Mouse (Mus musculus): Measurements from ENCODE around the gene Ipo5.
A peak's percentile ranks its signal among the peaks of the same experiment; 100 is the strongest.

The Ipo5 gene

DNA sequence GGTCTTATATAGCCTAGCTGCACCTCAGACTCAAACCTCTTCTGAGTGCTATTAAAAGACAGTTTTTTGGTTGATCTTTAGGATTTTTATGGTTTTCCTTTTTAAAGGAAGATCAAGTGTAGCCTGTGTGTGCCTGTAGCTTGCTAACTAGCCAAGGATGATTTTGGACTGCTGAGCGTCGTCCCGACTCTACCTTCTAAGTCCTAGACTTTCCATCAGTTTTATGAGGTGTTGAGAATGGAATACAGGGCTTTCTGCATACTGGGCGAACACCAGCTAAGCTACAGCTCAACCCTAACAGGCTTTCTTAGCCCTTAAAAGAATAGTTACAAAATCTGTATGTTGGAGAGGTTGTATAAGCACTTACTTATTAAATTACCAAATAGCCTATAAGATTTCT, 13.0 kb downstream of the Ipo5 start:
- no peak for DNase-seq (ENCODE audit: low read depth)

DNA sequence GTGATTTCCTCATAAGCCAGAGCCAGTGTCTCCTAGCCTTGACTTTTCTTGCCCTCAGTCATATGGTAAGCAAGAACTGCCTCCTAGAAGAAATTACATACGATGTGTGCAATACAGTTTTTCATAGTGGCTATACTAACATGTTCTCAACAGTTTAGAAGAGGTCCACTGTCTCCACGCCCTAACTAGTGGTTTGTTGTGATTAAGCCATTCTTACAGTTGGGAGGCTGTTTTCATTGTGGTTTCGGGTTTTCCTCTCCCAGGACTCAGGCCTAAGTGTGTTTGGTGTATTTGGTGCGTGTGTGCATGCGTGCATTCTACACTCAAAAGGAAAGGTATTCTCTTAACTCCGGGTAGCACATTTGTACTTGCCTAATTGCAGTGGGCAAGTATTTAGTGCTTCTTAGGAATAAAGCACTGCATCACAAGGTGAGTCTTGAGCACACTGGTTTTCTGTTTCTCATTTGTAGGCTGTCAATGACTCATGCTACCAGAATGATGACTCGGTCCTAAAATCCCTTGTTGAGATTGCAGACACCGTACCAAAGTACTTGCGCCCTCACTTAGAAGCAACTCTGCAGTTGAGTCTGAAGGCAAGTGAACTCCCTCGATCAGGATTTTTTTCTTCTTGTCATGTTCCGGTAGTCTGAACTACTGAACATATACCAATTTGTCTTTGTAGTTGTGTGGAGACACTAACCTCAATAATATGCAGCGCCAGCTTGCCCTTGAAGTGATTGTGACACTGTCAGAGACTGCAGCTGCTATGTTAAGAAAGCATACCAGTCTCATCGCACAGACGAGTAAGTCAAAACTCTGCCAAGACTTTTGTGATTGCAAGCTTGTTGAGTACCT, 14.9 kb downstream of the Ipo5 start:
- no peak for DNase-seq (ENCODE audit: low read depth)

DNA sequence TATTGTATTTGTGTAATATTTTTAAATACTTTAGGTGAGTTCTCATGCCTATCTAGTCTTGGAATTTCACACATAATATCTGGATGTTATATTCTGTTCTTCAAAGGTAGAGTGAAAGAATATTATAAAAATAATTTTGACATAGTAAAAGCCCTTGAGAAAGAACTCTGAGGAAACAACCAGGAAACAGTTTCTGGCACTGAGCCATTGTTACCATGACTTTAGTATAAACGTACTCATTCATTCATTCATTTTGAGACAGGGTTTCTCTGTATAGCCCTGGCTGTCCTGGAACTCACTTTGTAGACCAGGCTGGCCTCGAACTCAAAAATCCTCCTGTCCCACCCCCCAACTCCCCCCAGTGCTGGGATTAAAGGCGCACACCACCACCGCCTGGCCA, 20.2 kb downstream of the Ipo5 start:
- DNase-seq (ENCODE audit: low read depth) = no peak

DNA sequence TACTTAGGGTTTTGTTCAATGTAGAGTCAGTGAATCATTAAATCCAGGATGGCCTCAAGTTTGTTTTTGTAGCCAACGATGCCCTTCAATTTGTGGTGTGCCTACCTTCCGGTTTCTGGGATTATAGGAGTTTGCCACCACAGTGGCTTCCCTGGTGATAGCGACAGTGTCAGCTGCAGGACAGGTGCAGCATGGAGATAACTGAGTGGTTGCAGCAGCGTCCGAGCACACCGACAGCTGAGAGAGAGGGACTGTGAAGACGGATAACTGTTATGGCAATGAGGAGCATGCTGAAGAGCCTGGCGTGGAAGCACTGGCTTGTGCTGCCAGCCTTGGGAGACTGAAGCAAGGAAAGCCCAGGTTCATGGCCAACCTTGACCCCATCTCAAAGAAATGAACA, 22.6 kb downstream of the Ipo5 start:
- DNase-seq (ENCODE audit: low read depth) = no peak

DNA sequence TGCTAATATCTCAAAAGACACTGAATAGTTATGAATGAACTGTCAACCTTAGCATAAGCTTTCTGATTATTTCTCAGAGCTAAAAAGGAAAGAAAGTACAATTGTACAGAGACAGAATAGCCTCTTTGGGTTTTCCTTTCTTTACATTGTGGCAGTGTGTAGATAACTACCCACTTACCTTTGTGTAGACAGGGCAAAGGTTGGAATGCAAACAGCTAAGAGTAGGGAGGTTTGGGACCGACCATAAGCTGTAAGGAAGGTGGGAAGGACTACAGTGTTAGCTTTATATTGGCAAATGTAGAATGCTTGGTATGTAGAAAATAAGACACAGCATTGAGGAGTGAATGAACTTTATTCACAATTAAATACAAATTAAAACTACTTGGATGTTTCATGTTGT, 26.1 kb downstream of the Ipo5 start:
- DNase-seq (ENCODE audit: low read depth) = no peak

DNA sequence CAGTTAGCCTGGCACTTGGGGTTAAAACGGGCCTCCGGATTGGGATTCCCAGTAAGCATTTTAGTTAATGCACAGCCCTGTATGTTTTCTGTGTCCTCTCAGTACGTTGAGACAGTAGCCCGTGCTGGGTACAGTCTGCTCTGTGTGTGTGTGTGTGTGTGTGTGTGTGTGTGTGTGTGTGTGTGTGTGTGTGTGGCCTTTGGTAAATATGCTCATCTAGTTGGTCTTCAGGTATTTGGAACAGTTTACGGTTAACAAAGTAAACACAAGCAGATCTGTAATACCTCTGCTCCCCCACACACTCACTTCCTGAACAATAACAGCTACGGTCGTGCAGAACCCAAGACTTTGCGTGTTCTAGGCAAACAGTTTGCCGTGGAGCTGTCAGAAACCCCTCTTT, 31.8 kb downstream of the Ipo5 start:
- DNase-seq (ENCODE audit: low read depth) = no peak

DNA sequence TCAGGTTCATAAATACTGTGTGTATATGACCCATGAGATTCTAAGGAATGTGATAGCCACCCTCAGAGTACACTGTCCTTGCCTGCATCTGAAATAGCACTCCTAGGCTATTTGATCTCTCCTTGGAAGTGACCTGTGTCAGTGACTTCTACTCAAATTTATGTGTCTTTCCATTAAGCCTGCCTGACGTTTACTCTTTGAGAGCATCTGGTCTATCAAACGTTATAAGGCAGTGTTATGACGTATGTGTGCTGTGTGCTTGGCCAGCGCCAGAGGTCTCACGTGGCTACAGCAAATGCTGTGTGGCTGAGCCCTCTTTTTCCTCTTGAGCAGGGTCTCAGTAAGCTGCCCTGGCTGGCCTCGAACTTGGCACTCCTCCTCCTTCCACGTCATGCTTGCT, 34.1 kb downstream of the Ipo5 start:
- no peak for DNase-seq (ENCODE audit: low read depth)

DNA sequence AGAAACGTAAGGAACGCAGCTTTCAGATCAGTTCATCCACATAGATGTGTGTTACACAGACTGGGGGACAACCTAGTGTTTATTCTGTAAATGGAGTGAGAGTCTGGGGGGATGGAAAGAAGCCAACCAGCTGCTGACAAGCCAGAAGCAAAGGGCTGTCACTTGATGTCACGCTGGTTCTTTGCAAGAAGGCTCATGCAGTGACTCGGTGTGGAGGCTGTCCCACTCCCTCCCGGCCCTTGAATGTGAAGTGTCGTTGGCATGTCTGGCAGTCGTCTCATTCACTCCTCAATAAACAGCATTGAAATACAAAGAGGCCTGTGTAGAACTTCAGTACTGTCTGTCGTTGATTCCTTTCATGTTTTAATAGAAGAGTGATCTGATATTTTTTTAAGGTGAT, 36.1 kb downstream of the Ipo5 start:
- DNase-seq (ENCODE audit: low read depth) = no peak

DNA sequence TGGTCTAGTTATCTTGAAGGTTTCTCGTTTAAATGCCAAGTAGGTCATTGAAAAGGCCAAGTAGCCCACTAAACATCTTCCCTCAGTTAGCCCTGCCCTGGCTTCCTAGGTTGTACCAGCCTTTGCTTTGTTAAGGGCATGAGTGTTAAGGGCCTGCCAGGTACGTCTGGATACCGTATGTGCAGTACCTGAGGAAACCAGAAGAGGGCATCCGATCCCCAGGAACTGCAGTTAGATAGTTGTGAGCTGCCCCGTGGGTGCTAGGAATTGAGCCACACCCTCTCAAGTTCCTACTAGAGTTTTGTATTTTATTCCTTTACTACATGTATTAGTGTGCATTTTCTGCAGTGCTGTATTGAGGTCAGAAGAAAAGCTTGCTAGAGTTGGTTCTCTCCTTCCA, 38.0 kb downstream of the Ipo5 start:
- peak; percentile 34 for DNase-seq (ENCODE audit: low read depth)

DNA sequence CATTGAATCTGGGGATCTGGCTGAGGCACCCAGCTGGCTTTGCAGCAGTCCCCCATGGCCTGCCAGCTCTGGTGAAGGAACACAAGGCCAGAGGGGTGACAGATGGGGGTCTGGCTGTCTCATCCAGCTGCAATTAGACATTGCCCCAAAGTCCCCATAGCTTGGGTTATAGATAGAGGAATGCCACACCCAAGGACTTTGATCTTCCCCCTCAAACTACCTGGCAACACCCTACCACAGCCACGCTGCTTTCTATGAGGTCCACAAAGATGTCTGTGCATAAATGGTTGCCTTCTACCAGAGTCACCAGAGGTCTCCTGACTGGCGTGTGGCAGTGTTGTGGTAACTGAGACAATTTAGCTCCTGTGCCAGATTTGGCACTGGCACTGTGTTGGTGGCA, 39.0 kb downstream of the Ipo5 start:
- DNase-seq (ENCODE audit: low read depth) = no peak

DNA sequence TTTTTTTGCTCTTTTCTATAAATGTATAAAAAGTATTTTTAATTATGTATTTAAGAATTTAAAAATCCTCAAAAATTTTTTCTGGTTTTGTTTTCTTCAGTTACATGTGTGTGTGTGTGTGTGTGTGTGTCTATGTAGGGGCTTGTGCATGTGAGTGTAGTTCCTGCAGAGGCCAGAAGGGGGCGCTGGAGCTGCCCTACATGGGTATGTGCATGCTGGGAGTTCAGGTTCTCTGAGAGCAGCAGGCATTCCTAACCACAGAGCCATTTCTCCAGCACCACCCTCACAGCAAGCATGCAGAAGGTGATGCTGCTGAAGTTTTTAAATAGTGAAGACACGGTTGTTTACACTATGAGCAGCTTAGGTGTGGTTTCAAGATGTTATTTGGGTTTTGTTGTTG, 41.4 kb downstream of the Ipo5 start:
- DNase-seq (ENCODE audit: low read depth) = peak; percentile 34

DNA sequence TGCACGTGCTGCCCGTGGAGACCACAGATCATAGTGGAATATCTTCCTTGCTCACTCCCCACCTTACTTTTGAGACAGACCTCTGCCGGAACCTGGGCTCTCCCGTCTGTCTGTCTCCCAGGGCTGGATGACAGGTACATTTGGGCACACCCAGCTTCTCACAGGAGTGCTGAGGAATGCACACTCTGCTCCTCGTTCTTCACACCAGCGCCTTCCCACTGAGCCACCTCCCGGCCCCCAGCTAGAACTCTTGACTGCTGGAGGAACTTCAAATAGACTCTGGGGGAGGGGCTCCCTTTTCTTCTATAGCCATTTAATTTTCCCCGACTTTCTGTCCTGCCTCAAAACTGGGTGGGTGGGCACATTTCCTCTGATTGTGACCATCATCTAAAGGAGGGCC, 49.5 kb downstream of the Ipo5 start:
- DNase-seq (ENCODE audit: low read depth) = no peak

DNA sequence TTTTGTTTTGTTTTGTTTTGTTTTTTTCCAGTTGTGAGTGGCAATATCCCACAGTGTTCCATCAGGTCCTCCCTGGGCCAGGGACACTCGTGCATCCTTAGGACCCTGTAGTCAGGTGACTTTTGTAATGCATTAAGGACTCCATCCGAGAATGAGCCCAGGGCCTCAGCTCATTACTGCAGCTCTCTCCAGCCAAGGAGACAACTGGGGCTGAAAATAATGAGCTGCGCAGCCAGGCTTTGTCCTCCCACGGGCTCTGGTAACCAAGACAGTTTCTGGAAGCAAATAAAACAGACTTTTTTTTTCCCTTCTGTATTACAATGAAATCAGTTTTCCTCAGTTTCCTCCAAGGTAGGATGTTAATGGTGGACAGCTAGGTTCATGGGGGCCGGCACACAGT, 50.0 kb downstream of the Ipo5 start:
- no peak for DNase-seq (ENCODE audit: low read depth)

DNA sequence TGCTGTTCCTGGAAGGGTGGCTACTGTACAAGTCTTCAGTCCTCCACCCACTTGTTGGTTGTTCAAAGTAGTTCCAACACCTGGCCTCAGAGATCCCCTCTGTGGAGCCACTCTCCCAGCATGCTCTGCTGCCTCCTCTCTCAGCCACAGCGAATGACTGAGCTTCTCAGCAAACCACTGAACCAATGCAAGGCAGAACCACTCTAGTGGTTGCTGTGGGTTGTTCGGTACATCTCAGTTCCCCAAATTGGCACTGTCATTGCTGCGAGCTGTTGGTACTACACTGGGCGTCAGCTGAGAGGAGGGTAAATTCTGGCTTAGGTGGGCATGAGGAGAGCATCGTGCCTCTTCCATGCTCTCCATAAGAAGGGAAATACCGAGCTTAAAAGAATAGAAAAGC, 56.0 kb downstream of the Ipo5 start:
- no peak for DNase-seq (ENCODE audit: low read depth)

DNA sequence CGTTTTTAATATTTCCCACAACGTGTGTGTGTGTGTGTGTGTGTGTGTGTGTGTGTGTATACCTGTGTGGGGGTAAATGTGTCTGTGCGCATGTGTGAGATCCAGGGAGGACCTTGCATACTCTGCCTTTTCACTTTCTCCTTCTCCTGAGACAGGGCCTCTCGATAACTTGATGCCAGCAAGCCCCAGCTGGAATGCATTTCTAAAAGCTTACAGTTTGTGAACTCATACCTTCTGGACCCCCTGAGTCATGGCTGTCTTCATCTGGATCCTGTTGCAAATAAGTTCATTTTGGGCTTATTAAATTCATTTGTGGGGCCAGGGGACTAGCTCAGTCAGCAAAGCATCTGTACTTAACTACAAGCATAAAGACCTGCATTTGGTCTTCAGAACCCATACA, 57.7 kb downstream of the Ipo5 start:
- no peak for DNase-seq (ENCODE audit: low read depth)

DNA sequence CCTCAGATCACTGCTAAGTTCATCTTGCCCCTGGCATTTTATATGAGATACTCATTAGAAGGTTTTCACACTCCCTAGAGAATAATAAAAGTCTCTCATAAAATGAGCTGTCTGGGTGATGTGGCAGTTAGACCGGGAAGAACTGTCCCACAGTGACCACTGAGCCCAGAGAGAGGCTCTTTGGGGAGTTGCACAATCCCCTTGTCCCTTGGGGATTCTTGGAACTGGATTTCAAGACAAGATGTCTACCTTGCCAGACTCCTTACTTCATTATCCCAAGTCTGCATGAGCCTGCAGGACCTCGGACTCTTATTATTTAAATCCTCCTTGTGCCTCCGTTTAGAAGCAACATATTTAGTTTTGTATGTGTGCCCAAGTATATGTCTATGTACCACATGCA, 58.6 kb downstream of the Ipo5 start:
- DNase-seq (ENCODE audit: low read depth) = no peak

DNA sequence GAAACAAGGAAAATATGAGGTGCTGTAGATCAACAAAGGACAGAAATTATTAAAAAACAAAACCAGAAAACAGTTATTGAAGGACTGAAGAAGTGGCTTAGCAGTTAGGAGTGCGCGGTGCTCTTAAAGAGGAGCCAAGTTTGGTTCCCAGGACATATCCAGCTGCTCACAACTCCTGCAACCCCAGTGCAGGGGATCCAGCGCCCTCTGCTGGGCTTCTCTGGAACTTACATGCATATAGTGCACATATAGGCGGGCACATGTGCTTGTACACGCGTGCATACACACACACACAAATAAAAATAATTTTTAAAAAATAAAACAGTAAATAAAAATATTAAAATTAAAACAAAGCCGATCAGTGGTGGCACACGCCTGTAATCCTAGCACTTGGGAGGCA, 59.6 kb downstream of the Ipo5 start:
- DNase-seq (ENCODE audit: low read depth) = peak; percentile 45

DNA sequence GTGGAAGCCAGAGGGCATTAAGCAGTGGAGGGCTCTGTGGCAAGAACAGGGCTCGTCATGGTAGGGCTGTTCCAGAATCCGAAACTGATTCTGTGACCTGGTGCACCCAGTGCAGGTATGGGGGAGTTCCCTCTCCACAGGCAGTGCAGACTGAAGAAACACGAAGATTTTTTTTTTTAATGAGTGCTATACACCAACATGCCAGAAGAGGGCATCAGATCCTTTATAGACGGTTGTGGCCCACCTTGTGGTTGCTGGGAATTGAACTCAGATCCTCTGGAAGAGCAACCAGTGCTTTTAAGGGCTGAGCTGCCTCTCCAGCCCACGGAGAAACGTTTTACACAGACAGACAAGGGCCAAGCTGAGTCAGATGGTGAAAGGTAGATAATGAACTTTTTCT, 60.3 kb downstream of the Ipo5 start:
- peak; percentile 38 for DNase-seq (ENCODE audit: low read depth)

DNA sequence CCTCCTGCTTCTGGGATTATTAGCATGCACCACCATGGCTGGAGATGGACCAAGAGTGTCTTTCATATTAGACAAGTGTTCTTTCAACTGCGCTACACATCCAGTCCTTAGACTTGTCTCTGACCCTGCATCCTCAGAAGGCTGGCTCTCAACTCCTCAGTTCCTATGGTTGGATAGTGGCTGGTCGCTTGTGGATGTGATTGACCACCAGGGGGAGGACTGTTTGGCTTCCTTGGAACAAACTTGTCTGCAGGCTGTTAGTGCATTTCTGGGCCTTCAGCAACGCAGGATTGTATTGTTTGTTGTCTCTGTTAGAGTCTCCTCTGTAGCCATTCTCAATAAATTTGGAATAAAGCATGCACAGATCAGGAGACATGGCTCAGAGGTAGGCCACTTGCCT, 68.5 kb downstream of the Ipo5 start:
- peak; percentile 7 for DNase-seq (ENCODE audit: low read depth)

DNA sequence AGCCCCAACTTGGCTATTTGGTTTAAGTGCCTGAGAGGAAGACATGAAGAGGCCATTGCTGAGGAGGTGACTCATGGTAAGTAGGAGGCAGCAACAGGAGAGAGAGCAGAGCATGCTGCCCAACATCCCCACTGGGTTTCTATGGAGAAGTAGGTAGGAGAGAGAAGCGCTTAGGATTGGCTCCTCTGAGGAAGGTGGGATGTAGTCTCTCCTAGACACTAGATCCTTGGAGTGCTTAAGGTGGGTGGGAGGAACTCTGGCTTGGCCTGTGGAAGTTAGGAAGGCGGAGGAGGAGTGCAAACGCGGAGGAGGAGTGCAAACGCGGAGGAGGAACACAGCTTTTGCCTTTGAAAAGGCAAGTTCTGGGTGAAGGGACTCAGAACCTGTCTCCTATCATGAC, 78.1 kb downstream of the Ipo5 start:
- no peak for DNase-seq (ENCODE audit: low read depth)
